Mouse (Mus musculus) lung, postnatal 25 days (tissue): ENCODE results near the gene Psmb7.

ENCODE experiments used
- DNase-seq: peaks from one replicate; pipeline ENCODE4 v3.0.0; 2022; ENCODE audit warnings: low spot score

The Psmb7 gene

GRCm38 (mm10) chr2:38544341-38544740 is 99.5 kb downstream of the Psmb7 start:
- DNase-seq, result no peak

GRCm38 (mm10) chr2:38543158-38543557 is 100.7 kb downstream of the Psmb7 start:
- no peak for DNase-seq

GRCm38 (mm10) chr2:38542366-38542765 is 101.5 kb downstream of the Psmb7 start:
- no peak for DNase-seq

GRCm38 (mm10) chr2:38541570-38541969 is 102.3 kb downstream of the Psmb7 start:
- no peak for DNase-seq

- no peak for DNase-seq
Measured at GRCm38 (mm10) chr2:38541101-38541500, 102.8 kb downstream of the Psmb7 start.

- DNase-seq, result no peak
Measured at GRCm38 (mm10) chr2:38540666-38541065, 103.2 kb downstream of the Psmb7 start.

- no peak for DNase-seq
Measured at GRCm38 (mm10) chr2:38539677-38540076, 104.2 kb downstream of the Psmb7 start.
